14 mouse cellular contexts compared by ENCODE assay signal in the genomic region with DNA sequence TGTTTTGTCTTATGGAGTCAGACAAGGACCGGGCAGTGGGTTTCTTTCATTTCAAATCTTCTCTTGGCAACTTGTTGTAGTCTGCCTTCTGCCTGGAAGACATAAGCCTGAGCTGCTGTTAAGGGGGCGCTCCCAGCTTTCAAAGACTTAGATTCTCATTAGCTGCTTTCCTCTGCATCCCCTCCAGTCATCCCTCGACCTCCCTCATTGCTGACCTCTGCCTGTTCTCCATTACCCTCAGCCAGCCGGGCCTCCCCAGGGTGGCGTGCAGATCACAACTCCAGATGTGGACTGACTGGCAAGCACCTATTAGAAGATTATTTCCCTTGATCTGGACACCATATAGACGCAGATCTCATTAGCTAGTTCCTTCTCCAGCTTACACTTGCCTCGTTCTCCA.
"Had no signal": no experiment of that assay in that cellular context is flagged by ENCODE, and none has a peak within 500 bp of the region (broad histone marks: within the 10 kb centered on the region; RNA-seq: fewer than 3 reads in every experiment).

No protein-coding gene starts in this region.

- H3K4me1 ChIP-seq: kidney, embryonic 15.5 days; limb, embryonic 15.5 days; liver, embryonic 12.5 days; midbrain, embryonic 15.5 days; neural tube, embryonic 13.5 days had no signal

- H3K9me3 ChIP-seq: kidney, embryonic 15.5 days; limb, embryonic 15.5 days; liver, embryonic 12.5 days; midbrain, embryonic 15.5 days; neural tube, embryonic 13.5 days had no signal

- H3K36me3 ChIP-seq: kidney, embryonic 15.5 days; limb, embryonic 15.5 days; liver, embryonic 12.5 days; midbrain, embryonic 15.5 days; neural tube, embryonic 13.5 days had no signal

- DNase-seq: kidney, postnatal 14 days; layer of hippocampus, postnatal 36 days; lung, embryonic 14.5 days; lung, postnatal 10 days; lung, postnatal 4 days; right cerebral cortex, adult 18-20 months; thymus, adult 18-20 months; thymus, postnatal 14 days had no signal

- H3K27ac ChIP-seq: kidney, embryonic 15.5 days; limb, embryonic 15.5 days; liver, embryonic 12.5 days; midbrain, embryonic 15.5 days; neural tube, embryonic 13.5 days had no signal

- H3K4me2 ChIP-seq: kidney, embryonic 15.5 days; limb, embryonic 15.5 days; liver, embryonic 12.5 days; lung, embryonic 14.5 days; midbrain, embryonic 11.5 days; midbrain, embryonic 15.5 days; neural tube, embryonic 13.5 days had no signal

- H3K4me3 ChIP-seq: kidney, embryonic 15.5 days; limb, embryonic 15.5 days; liver, embryonic 12.5 days; midbrain, embryonic 15.5 days; neural tube, embryonic 13.5 days had no signal

- H3K9ac ChIP-seq: kidney, embryonic 15.5 days; limb, embryonic 15.5 days; liver, embryonic 12.5 days; lung, embryonic 14.5 days; midbrain, embryonic 15.5 days; neural tube, embryonic 13.5 days had no signal

- H3K27me3 ChIP-seq: kidney, embryonic 15.5 days; limb, embryonic 15.5 days; liver, embryonic 12.5 days; midbrain, embryonic 15.5 days; neural tube, embryonic 13.5 days had no signal

- ATAC-seq: liver, embryonic 12.5 days; midbrain, embryonic 15.5 days had no signal
